Mouse (Mus musculus) MEL (cell line): ENCODE measurements around the gene Dpf3.
A peak's percentile ranks its signal among the peaks of the same experiment; 100 is the strongest.

Source experiments
- CHD1 ChIP-seq: IDR thresholded peaks from 2 replicates; pipeline ENCODE4 v1.6.1; 2012; ENCODE audit warnings: low read depth, mild to moderate bottlenecking, inconsistent platforms, low read length, improper control_type of control experiment
- CTCF ChIP-seq, 3 experiments: IDR thresholded peaks in 2 of 3; conservative IDR thresholded peaks in 1 of 3; 2 replicates each; pipeline ENCODE4 v1.5.1; 2011 to 2012; ENCODE audit warnings: low read length in 3 of 3, low read depth in 2 of 3, mild to moderate bottlenecking in 2 of 3, improper control_type of control experiment in 1 of 3, inconsistent platforms in 1 of 3, mixed read lengths in 1 of 3, moderate library complexity in 1 of 3; ENCODE audit not compliant: control insufficient read depth in 1 of 3, insufficient read depth in 1 of 3, poor library complexity in 1 of 3, severe bottlenecking in 1 of 3
- EP300 ChIP-seq, 2 experiments: IDR thresholded peaks; 2 replicates each; pipeline ENCODE4 v1.6.1; 2011; ENCODE audit warnings: improper control_type of control experiment in 2 of 2, low read length in 2 of 2, low read depth in 1 of 2, mild to moderate bottlenecking in 1 of 2
- ETS1 ChIP-seq: IDR thresholded peaks from 2 replicates; pipeline ENCODE4 v1.6.1; 2012; ENCODE audit warnings: low read depth, mild to moderate bottlenecking, inconsistent platforms, low read length, improper control_type of control experiment, moderate library complexity
- JUND ChIP-seq: IDR thresholded peaks from 2 replicates; pipeline ENCODE4 v1.6.1; 2011; ENCODE audit warnings: low read depth, mild to moderate bottlenecking, improper control_type of control experiment, low read length
- MAZ ChIP-seq: IDR thresholded peaks from 2 replicates; pipeline ENCODE4 v1.6.1; 2012; ENCODE audit warnings: low read depth, mild to moderate bottlenecking, inconsistent platforms, low read length, improper control_type of control experiment
- MXI1 ChIP-seq: IDR thresholded peaks from 2 replicates; pipeline ENCODE4 v1.6.1; 2011; ENCODE audit warnings: mild to moderate bottlenecking, low read depth, low read length, improper control_type of control experiment
- MYC ChIP-seq: IDR thresholded peaks from 2 replicates; pipeline ENCODE4 v1.6.1; 2011; ENCODE audit warnings: low read depth, mild to moderate bottlenecking, low read length, improper control_type of control experiment, moderate library complexity
- POLR2A ChIP-seq, 2 experiments: IDR thresholded peaks; 2 replicates each; pipeline ENCODE4 v1.6.1; 2011 to 2012; ENCODE audit warnings: low read length in 2 of 2, mild to moderate bottlenecking in 2 of 2, control low read depth in 1 of 2, improper control_type of control experiment in 1 of 2, low read depth in 1 of 2, moderate library complexity in 1 of 2; ENCODE audit not compliant: control insufficient read depth in 1 of 2, insufficient read depth in 1 of 2, poor library complexity in 1 of 2
- TCF12 ChIP-seq: IDR thresholded peaks from 2 replicates; pipeline ENCODE4 v1.6.1; 2014; ENCODE audit warnings: low read depth, mild to moderate bottlenecking, inconsistent platforms, low read length, improper control_type of control experiment, moderate library complexity
- ZC3H11A ChIP-seq: IDR thresholded peaks from 2 replicates; pipeline ENCODE4 v1.6.1; 2012; ENCODE audit warnings: low read depth, mild to moderate bottlenecking, inconsistent platforms, low read length, improper control_type of control experiment

DNA sequence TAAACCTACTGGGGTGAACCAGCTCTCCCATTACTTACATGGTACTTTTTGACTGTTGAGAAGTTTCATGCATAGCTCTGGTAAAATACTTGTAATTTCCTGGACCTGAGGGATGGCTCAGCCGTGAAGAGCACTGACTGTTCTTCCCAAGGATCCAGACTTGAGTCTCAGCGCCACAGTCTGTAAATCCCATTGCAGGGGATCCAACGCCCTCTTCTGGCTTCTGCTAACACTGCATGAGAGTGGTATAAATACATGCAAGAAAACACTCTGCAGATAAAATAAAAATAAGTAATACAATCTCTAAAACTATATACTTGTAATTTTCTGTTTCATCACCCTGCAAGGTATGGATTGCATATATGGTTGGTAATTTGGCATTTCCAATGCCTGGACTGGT, 10.4 kb upstream of the Dpf3 start:
- no peak for TF ChIP-seq TCF12
- TF ChIP-seq POLR2A (IDR thresholded peaks at IDR 0.05; ENCODE audit: control insufficient read depth in 1 of 2, insufficient read depth in 1 of 2, low read depth in 1 of 2, low read length in 2 of 2, poor library complexity in 1 of 2), result no peak
- TF ChIP-seq CTCF (IDR thresholded peaks at IDR 0.05 in 2 of 3, conservative IDR thresholded peaks at IDR 0.05 in 1 of 3; ENCODE audit: control insufficient read depth in 1 of 3, insufficient read depth in 1 of 3, low read depth in 2 of 3, low read length in 3 of 3, poor library complexity in 1 of 3, severe bottlenecking in 1 of 3), result peak; percentile 46 to 52 (median 47)
- no peak for TF ChIP-seq MXI1
- no peak for TF ChIP-seq MYC
- peak; percentile 25 for TF ChIP-seq ZC3H11A
- TF ChIP-seq JUND, result no peak
- TF ChIP-seq MAZ, result no peak
- no peak for TF ChIP-seq EP300 (IDR thresholded peaks at IDR 0.05; ENCODE audit: low read depth in 1 of 2, low read length in 2 of 2)
- no peak for TF ChIP-seq CHD1
- no peak for TF ChIP-seq ETS1
